Mouse (Mus musculus): Measurements from ENCODE around the gene Atxn2.

- TF ChIP-seq CTCF (IDR thresholded peaks at IDR 0.05; ENCODE audit: extremely low read depth, insufficient read depth, insufficient read length, insufficient replicate concordance) (no peak), POLR2A (IDR thresholded peaks at IDR 0.05; ENCODE audit: low read depth, low read length) (no peak)
Measured at GRCm38 (mm10) chr5:121831002-121831601, 120.0 kb downstream of the Atxn2 start.
